Comparison of ENCODE assay signal across 8 mouse cellular contexts in the genomic region with DNA sequence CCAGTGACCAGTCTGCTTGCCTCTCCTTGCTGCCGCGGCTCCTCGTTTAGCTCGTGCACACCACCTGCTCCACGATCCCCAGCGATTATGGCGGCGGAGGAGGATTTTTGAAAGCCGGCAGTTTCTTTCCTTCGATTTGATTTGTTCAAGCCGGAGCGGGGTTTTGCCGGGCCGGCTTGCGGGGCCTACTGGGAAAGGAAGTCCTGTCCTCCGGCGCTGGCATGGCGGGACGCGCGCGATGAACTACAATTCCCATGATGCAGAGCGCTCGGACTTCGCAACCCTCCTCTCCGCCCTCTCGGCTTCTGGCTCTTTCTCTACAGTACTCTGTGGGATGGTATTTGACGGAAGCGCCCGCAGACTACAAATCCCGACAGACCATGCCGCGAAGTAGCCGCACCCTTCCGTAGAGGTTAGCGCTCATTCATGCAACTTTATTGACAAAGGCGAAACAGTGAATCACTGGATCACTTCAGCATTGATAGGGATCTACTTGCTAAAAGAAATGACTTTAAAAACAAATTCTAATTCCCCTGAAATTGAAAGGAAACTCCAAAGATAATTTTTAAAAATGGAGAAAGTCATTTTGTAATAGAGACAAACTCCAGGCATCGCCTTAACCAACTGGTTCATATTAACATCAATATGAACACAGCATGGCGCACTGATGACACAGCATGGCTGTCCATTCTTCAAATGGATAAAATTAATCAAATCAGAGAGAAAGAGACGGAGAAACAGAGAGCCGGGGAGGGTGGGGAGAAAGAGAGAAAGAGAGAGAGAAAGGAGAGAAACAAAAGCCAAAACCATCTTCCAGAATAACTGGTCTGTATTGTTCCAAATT. TPM values are rescaled to one million over a fixed set of nuclear protein-coding genes. Genes with fewer than 3 reads are reported as not detected.
A peak's percentile ranks its signal among the peaks of the same experiment; 100 is the strongest.
DNase-seq lines count a peak whose midpoint lies in the region; ATAC-seq lines count a peak whose summit lies in the region.

No protein-coding gene starts in this region.

- peak; percentile 99 for DNase-seq in R1 (ENCODE audit: low read depth, low spot score)
- DNase-seq in cerebellum, postnatal 25 days: peak; percentile 97 to 98
- peak; percentile 97 for DNase-seq in frontal cortex, postnatal 25 days (ENCODE audit: low spot score in 2 of 2)
- DNase-seq in hindbrain, embryonic 14.5 days (ENCODE audit: low spot score): peak; percentile 99
- peak; percentile 98 to 99 for DNase-seq in layer of hippocampus, postnatal 36 days
- peak; percentile 99 for DNase-seq in lung, postnatal 36 days
- peak; percentile 100 for DNase-seq in retina, postnatal 1 day
- peak; percentile 87 to 99 for DNase-seq in urinary bladder, adult 18-20 months (ENCODE audit: low spot score in 2 of 2)

- H3K9me3 ChIP-seq in hindbrain, embryonic 14.5 days (ENCODE audit: control insufficient read depth, low read length): no peaks in the 10 kb centered on the region

- H3K36me3 ChIP-seq in hindbrain, embryonic 14.5 days (replicated peaks; ENCODE audit: control insufficient read depth, insufficient read depth): no peaks in the 10 kb centered on the region

- H3K9ac ChIP-seq in hindbrain, embryonic 14.5 days: peak overlapping the region; percentile 73

- 4% methylated on average over 41 of the region's 41 CpGs for WGBS in hindbrain, embryonic 14.5 days

- ATAC-seq in hindbrain, embryonic 14.5 days (ENCODE audit: low FRiP score): peak; percentile 99

- H3K4me2 ChIP-seq in hindbrain, embryonic 14.5 days (replicated peaks): peak overlapping the region; percentile 74

- peak overlapping the region; percentile 94 for H3K4me3 ChIP-seq in hindbrain, embryonic 14.5 days (replicated peaks; ENCODE audit: low read length)

- H3K27ac ChIP-seq in hindbrain, embryonic 14.5 days: peak overlapping the region; percentile 69

- no peaks in the 10 kb centered on the region for H3K27me3 ChIP-seq in hindbrain, embryonic 14.5 days (ENCODE audit: control insufficient read depth, insufficient read depth, low read length)

- H3K4me1 ChIP-seq in hindbrain, embryonic 14.5 days (replicated peaks; ENCODE audit: control insufficient read depth, insufficient read depth, low read length): peaks cover 17% of the 10 kb centered on the region

RNA-seq across cellular contexts. Expression of a gene that starts 14.8 kb away (rescaled TPM):
- 58.9 and 62.7 TPM in 2 replicates for polyA plus RNA-seq in hindbrain, embryonic 14.5 days (2014; fragmentation: Nextera tagmentation; extraction: Ambion mirVana)
- total RNA-seq in layer of hippocampus, postnatal 36 days (2021): 100 to 1,000 TPM; 129 to 141 TPM

RNA-seq across cellular contexts. Expression of a gene that starts 15.3 kb away (rescaled TPM):
- polyA plus RNA-seq in hindbrain, embryonic 14.5 days (2014; fragmentation: Nextera tagmentation; extraction: Ambion mirVana): 117 and 135 TPM in 2 replicates
- total RNA-seq in layer of hippocampus, postnatal 36 days (2021): 100 to 1,000 TPM; 158 to 165 TPM

RNA-seq across cellular contexts. Expression of a gene that starts 32.9 kb away (rescaled TPM):
- polyA plus RNA-seq in hindbrain, embryonic 14.5 days (2014; fragmentation: Nextera tagmentation; extraction: Ambion mirVana): 29.7 and 32.0 TPM in 2 replicates
- 10 to 100 TPM; 11.5 to 12.6 TPM for total RNA-seq in layer of hippocampus, postnatal 36 days (2021)

Comparison
In these comparisons a context has a peak if more than half of its experiments do, and no peak if none do; other contexts are left out.
1. Peak in every context shown above with its lines: DNase-seq, ATAC-seq, H3K4me3 ChIP-seq and H3K27ac ChIP-seq.